ENCODE assay signal across 18 mouse cellular contexts in the genomic region with DNA sequence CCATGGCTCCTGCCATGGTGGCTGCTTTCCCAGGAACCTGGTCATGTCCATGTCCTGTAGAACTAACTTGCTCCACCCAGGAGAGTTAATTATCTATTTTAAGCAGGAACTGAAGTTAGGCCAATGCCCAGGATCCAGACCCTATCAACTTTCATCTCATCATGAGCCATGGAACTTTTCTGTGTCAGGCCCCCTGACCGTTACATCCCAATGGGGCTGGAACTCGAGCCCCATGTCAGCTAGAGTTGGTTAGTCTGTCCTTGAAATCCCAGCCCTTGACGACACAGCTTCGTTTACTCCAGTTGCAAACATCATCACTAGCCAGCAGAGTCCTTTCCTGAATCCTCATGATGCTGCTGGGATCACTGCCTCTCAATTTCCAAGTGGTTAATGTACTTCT.
A peak's percentile ranks its signal among the peaks of the same experiment; 100 is the strongest.
DNase-seq lines count a peak whose midpoint lies in the region; ATAC-seq and TF ChIP-seq lines count a peak whose summit lies in the region.
"Had no signal": no experiment of that assay in that cellular context is flagged by ENCODE, and none has a peak within 500 bp of the region (broad histone marks: within the 10 kb centered on the region; RNA-seq: fewer than 3 reads in every experiment).

No protein-coding gene starts in this region.

- no peak overlapping the region for H3K9ac ChIP-seq in forebrain, embryonic 16.5 days (replicated peaks; ENCODE audit: low read depth, low read length)
- H3K9ac ChIP-seq in midbrain, embryonic 15.5 days, result no peak overlapping the region
- H3K9ac ChIP-seq: embryonic facial prominence, embryonic 12.5 days; forebrain, embryonic 13.5 days; forebrain, embryonic 15.5 days had no signal

- WGBS in forebrain, embryonic 16.5 days, result 85% methylated on average over 4 of the region's 4 CpGs
- WGBS in midbrain, embryonic 15.5 days, result 82% methylated on average over 4 of the region's 4 CpGs

- H3K9me3 ChIP-seq in forebrain, embryonic 16.5 days (ENCODE audit: control insufficient read depth, low read length), result no peaks in the 10 kb centered on the region
- no peaks in the 10 kb centered on the region for H3K9me3 ChIP-seq in midbrain, embryonic 15.5 days
- H3K9me3 ChIP-seq: embryonic facial prominence, embryonic 10.5 days; embryonic facial prominence, embryonic 12.5 days; forebrain, embryonic 13.5 days; forebrain, embryonic 15.5 days had no signal

- peak; percentile 73 for DNase-seq in gastrocnemius, adult 2 months
- DNase-seq in gastrocnemius, postnatal 14 days, result no peak
- peak; percentile 71 for DNase-seq in gastrocnemius, postnatal 25 days
- DNase-seq in gastrocnemius, postnatal 36 days, result peak; percentile 4 to 14
- DNase-seq: adrenal gland, adult 2 months; adrenal gland, postnatal 14 days; adrenal gland, postnatal 36 days; cerebellum, adult 11-12 months; cerebellum, adult 2 months; cerebellum, adult 9-10 months; cerebellum, postnatal 10 days; cerebellum, postnatal 25 days had no signal

- no peak for TF ChIP-seq CTCF in gastrocnemius, adult 2 months (IDR thresholded peaks at IDR 0.05)

- no peaks in the 10 kb centered on the region for H3K4me1 ChIP-seq in forebrain, embryonic 16.5 days (replicated peaks; ENCODE audit: control insufficient read depth, insufficient read depth, low read length)
- no peaks in the 10 kb centered on the region for H3K4me1 ChIP-seq in midbrain, embryonic 15.5 days
- H3K4me1 ChIP-seq: embryonic facial prominence, embryonic 10.5 days; embryonic facial prominence, embryonic 12.5 days; forebrain, embryonic 13.5 days; forebrain, embryonic 15.5 days had no signal

- H3K27me3 ChIP-seq in forebrain, embryonic 16.5 days (replicated peaks; ENCODE audit: control insufficient read depth, insufficient read depth, low read length), result no peaks in the 10 kb centered on the region
- H3K27me3 ChIP-seq in midbrain, embryonic 15.5 days (replicated peaks), result no peaks in the 10 kb centered on the region
- H3K27me3 ChIP-seq: embryonic facial prominence, embryonic 12.5 days; forebrain, embryonic 13.5 days; forebrain, embryonic 15.5 days had no signal

- H3K27ac ChIP-seq in gastrocnemius, adult 2 months, result peak overlapping the region; percentile 79
- no peak overlapping the region for H3K27ac ChIP-seq in forebrain, embryonic 16.5 days (ENCODE audit: low read length)
- H3K27ac ChIP-seq in midbrain, embryonic 15.5 days, result no peak overlapping the region
- H3K27ac ChIP-seq: embryonic facial prominence, embryonic 10.5 days; embryonic facial prominence, embryonic 12.5 days; forebrain, embryonic 13.5 days; forebrain, embryonic 15.5 days had no signal

- no peak for ATAC-seq in forebrain, embryonic 16.5 days
- ATAC-seq in midbrain, embryonic 15.5 days (replicated peaks), result no peak
- ATAC-seq: forebrain, embryonic 13.5 days; forebrain, embryonic 15.5 days had no signal

- H3K36me3 ChIP-seq in forebrain, embryonic 16.5 days (ENCODE audit: control insufficient read depth, insufficient read depth), result no peaks in the 10 kb centered on the region
- H3K36me3 ChIP-seq in midbrain, embryonic 15.5 days (replicated peaks), result no peaks in the 10 kb centered on the region
- H3K36me3 ChIP-seq: embryonic facial prominence, embryonic 10.5 days; embryonic facial prominence, embryonic 12.5 days; forebrain, embryonic 15.5 days had no signal

- H3K4me2 ChIP-seq in forebrain, embryonic 16.5 days (ENCODE audit: low read length), result no peak overlapping the region
- no peak overlapping the region for H3K4me2 ChIP-seq in midbrain, embryonic 15.5 days
- H3K4me2 ChIP-seq: embryonic facial prominence, embryonic 12.5 days; forebrain, embryonic 13.5 days; forebrain, embryonic 15.5 days had no signal

- no peak overlapping the region for H3K4me3 ChIP-seq in gastrocnemius, adult 2 months
- no peak overlapping the region for H3K4me3 ChIP-seq in forebrain, embryonic 16.5 days (replicated peaks; ENCODE audit: low read length)
- H3K4me3 ChIP-seq in midbrain, embryonic 15.5 days, result no peak overlapping the region
- H3K4me3 ChIP-seq: embryonic facial prominence, embryonic 10.5 days; embryonic facial prominence, embryonic 12.5 days; forebrain, embryonic 13.5 days; forebrain, embryonic 15.5 days had no signal

- intact Hi-C loops in gastrocnemius, adult 2 months (cut with DNase I), result loop anchor here (1.0 kb wide), 1 partner anchor 8 kb away; no protein-coding TSS in a partner anchor
- intact Hi-C loops in gastrocnemius, postnatal 14 days (cut with DNase I; ENCODE audit: low total_unique reads), result no loop called here
- intact Hi-C loops in gastrocnemius, postnatal 36 days (cut with DNase I), result no loop called here
